Mouse (Mus musculus): ENCODE data around the gene Snx21.

Snx21 gene

DNA sequence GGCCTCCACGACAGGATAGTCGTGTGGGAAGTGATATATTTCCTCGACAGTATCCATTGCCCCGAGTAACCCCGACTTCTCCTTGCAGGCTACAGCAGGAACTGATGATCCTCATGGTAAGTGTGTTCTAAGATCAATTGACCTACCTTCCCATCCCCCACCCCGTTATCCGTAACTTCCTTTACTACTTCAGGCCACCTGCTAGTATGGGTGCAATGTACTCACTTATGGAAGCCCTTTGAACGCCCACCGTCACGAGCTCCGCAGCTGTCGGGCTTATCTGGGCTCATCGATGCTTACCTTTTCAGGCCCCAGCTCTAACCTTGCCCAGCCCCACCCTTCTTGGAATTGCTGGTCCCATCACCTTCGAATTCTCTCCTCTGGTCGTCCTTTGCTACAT is 15.3 kb upstream of the Snx21 start:
- DNase-seq (ENCODE audit: low spot score in 2 of 2): no peak

DNA sequence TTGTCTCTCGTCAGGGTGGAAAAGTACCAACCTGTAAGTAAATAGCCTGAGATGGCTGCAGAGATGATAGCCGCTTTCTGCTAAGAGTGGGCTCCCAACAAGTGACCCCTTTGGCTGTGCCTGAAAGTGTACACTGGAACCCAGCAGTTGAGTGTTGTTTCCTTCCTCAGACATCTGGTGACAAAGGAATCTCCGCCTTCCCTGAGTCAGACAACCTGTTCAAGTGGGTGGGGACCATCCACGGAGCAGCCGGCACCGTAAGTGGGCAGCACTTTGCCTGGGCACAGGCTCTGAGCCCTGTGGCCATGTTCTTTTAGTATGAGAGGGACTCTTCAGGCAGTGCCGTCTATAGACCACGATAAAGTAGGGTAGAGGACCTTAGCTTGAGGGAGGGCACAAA is 14.5 kb upstream of the Snx21 start:
- no peak for DNase-seq (ENCODE audit: low spot score in 2 of 2)

GRCm38 (mm10) chr2:164773229-164773988 is 12.2 kb upstream of the Snx21 start:
- no peak for DNase-seq (ENCODE audit: low spot score in 2 of 2)

- peak in 1 of 2 experiments; percentile 41 for DNase-seq (ENCODE audit: low spot score in 2 of 2)
Measured at GRCm38 (mm10) chr2:164773989-164774364, 11.6 kb upstream of the Snx21 start.

DNA sequence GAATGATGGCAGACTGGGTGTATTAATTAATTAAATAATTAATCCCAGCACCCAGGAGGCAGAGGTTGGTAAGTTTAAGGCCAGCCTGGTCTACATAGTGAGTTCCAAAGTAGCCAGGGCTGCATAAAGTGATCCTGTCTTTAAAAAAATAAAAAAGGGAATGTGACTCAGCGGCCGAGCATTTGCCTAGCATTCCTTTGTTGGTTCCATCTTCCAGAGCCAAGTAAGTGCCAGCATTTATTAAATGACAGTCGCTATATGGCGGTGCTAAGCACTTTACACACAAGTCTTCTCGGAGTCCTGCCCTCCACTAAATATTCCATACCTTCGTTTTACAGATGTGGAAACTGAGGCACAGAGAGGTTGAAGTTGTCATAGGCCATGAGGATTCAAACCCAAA is 9.5 kb upstream of the Snx21 start:
- DNase-seq (ENCODE audit: low spot score in 2 of 2): no peak

DNA sequence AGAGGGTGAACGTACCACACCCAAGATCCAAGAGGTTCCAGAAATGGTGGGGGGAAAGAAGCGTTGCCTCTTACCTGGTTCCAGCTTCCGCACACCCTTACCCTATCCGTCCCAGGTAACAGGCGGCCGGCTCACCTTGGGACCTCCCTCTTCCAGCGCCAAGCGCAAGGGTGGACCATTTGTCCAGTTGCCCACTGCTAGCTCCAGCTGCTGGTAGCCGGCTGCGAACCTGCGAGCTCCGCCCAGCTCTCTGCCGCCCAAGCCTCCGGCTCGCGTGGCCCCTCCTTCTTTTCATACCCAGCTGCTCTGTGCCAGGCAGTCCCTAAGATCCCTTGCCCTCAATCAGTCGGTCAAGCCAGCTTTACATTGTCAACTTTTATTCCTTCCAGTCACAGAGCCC is 8.8 kb upstream of the Snx21 start:
- no peak for DNase-seq (ENCODE audit: low spot score in 2 of 2)

- DNase-seq (ENCODE audit: low spot score in 2 of 2): no peak
Measured at GRCm38 (mm10) chr2:164777246-164778014, 8.2 kb upstream of the Snx21 start.

GRCm38 (mm10) chr2:164778015-164778287 is 7.7 kb upstream of the Snx21 start:
- DNase-seq (ENCODE audit: low spot score in 2 of 2): no peak

- DNase-seq (ENCODE audit: low spot score in 2 of 2): no peak
Measured at GRCm38 (mm10) chr2:164778809-164779208, 6.8 kb upstream of the Snx21 start.

GRCm38 (mm10) chr2:164779481-164780086 is 6.0 kb upstream of the Snx21 start, which contains the start of gene Tnnc2:
Gene Tnnc2 (minus strand): TSS chr2:164779967.
- no peak for DNase-seq (ENCODE audit: low spot score in 2 of 2)

- DNase-seq (ENCODE audit: low spot score in 2 of 2): no peak
Measured at GRCm38 (mm10) chr2:164781876-164782275, 3.7 kb upstream of the Snx21 start.

DNA sequence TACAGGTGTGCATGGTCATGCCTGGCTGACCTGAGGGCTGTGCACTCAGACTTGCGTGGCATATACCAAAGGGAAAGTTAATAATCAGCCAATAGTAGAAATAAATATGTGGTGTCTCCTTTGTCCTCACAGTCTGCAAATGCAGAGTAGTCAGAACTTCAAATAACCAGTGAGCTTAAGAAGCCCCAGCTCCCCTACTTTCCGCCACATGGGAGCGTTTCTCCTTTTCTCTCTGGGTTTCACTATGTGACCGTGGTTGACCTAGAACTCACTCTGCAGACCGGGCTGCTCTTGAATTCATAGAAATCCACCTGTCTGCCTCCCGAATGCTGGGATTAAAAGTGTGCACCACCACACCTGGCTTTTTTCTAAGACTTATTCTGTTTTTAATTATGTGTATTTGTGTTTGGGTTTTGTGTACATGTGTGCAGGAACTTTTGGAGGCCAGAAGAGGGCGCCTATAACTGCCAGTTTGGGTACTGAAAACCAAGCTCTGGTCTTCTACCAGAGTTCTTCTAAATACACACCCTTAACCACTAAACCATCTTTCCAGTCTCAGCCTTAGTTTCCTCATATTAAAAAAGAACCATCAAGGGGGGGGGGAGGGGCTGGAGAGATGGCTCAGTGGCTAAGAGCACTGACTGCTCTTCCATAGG is 1.6 kb upstream of the Snx21 start:
- DNase-seq (ENCODE audit: low spot score in 2 of 2): no peak

- DNase-seq (ENCODE audit: low spot score in 2 of 2): no peak
Measured at GRCm38 (mm10) chr2:164784869-164785420, 678 bp upstream of the Snx21 start.

GRCm38 (mm10) chr2:164786388-164786885 is 814 bp downstream of the Snx21 start:
- DNase-seq (ENCODE audit: low spot score in 2 of 2): no peak

GRCm38 (mm10) chr2:164787032-164787431 is 1.4 kb downstream of the Snx21 start:
- DNase-seq (ENCODE audit: low spot score in 2 of 2): no peak

DNA sequence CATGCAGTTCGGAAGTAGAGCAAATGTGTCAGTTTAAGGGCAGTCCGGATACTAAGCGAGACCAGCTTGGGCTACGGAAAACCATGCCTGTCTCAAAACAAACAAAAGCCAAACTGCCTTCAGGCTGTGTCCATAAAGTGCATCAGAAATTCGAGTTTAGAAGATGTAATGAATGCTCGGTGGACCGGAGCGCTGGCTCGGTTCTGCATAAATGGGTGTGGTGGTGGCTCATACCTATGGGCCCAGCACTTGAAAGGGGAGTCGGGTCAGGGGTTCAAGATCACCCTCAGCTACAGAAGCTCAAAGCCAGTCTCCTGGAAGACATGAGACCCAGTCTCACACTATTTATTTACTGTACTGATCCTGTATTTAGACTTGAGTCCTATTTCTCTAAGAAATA is 2.2 kb downstream of the Snx21 start:
- no peak for DNase-seq (ENCODE audit: low spot score in 2 of 2)

- DNase-seq (ENCODE audit: low spot score in 2 of 2): no peak
Measured at GRCm38 (mm10) chr2:164788411-164788810, 2.8 kb downstream of the Snx21 start.

- no peak for DNase-seq (ENCODE audit: low spot score in 2 of 2)
Measured at GRCm38 (mm10) chr2:164790451-164790850, 4.8 kb downstream of the Snx21 start.

DNA sequence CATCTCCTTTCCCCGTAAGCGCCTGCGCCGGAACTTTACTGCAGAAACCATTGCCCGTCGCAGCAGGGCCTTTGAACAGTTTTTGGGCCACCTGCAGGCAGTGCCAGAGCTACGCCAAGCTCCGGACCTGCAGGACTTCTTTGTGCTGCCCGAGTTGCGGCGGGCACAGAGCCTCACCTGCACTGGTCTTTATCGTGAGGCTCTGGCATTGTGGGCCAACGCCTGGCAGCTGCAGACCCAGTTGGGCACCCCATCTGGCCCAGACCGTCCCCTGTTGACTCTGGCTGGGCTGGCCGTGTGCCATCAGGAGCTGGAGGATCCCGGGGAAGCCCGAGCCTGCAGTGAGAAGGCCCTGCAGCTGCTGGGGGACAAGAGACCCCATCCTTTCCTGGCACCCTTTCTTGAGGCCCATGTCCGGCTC is 6.2 kb downstream of the Snx21 start:
- no peak for DNase-seq (ENCODE audit: low spot score in 2 of 2)

GRCm38 (mm10) chr2:164792400-164793190 is 7.0 kb downstream of the Snx21 start:
- DNase-seq (ENCODE audit: low spot score in 2 of 2): no peak

GRCm38 (mm10) chr2:164793236-164793635 is 7.6 kb downstream of the Snx21 start:
- peak; percentile 62 to 80 for DNase-seq (ENCODE audit: low spot score in 2 of 2)

Data from spleen, postnatal 10 days (tissue).